Mouse (Mus musculus) CH12.LX (cell line): Measurements from ENCODE around the gene Hk3. TPM values are rescaled to one million over a fixed set of nuclear protein-coding genes. Genes with fewer than 3 reads are reported as not detected.

ENCODE experiments used
- DNase-seq: peaks from one replicate; pipeline ENCODE4 v3.0.0-alpha.2; 2013; ENCODE audit errors: extremely low read depth
- H3K27ac ChIP-seq: 2 replicates; pipeline ENCODE4 v1.5.1; 2012; ENCODE audit warnings: low read depth, mild to moderate bottlenecking, control low read depth, moderate library complexity; ENCODE audit not compliant: insufficient read depth
- H3K27me3 ChIP-seq: replicated peaks from 2 replicates; pipeline ENCODE3; 2012; ENCODE audit warnings: inconsistent platforms
- H3K36me3 ChIP-seq, 2 experiments: replicated peaks in 1 of 2; 2 replicates each; pipeline versions ENCODE3 to v1.6.1; 2012; ENCODE audit warnings: inconsistent platforms in 1 of 2, low read length in 1 of 2, mild to moderate bottlenecking in 1 of 2, mixed read lengths in 1 of 2, moderate library complexity in 1 of 2; ENCODE audit not compliant: control insufficient read depth in 1 of 2, insufficient read depth in 1 of 2
- H3K4me1 ChIP-seq, 2 experiments: 2 replicates each; pipeline ENCODE4 v1.6.1; 2012; ENCODE audit warnings: inconsistent platforms in 1 of 2, moderate library complexity in 1 of 2; ENCODE audit not compliant: insufficient read depth in 2 of 2, control insufficient read depth in 1 of 2
- H3K4me2 ChIP-seq: 2 replicates; pipeline ENCODE4 v1.6.1; 2012; ENCODE audit warnings: low read depth, mild to moderate bottlenecking, control low read depth; ENCODE audit not compliant: poor library complexity, insufficient read depth, severe bottlenecking
- H3K4me3 ChIP-seq, 3 experiments: fragments of 150-350 bp in 1 of 3; sonication (generic) in 1 of 3; replicated peaks in 1 of 3; 2 replicates each; pipeline versions ENCODE3 to v1.5.1; 2011 to 2012; ENCODE audit warnings: low read depth in 2 of 3, low read length in 2 of 3, mild to moderate bottlenecking in 2 of 3, moderate library complexity in 2 of 3, control low read depth in 1 of 3, improper control_type of control experiment in 1 of 3, inconsistent platforms in 1 of 3, mixed read lengths in 1 of 3; ENCODE audit not compliant: poor library complexity in 1 of 3
- H3K79me2 ChIP-seq: replicated peaks from 2 replicates; pipeline ENCODE4 v1.6.1; 2012; ENCODE audit warnings: mild to moderate bottlenecking, moderate library complexity; ENCODE audit not compliant: control insufficient read depth, poor library complexity, insufficient read depth, severe bottlenecking; ENCODE audit errors: extremely low read depth
- H3K9ac ChIP-seq: 2 replicates; pipeline ENCODE4 v1.6.1; 2012; ENCODE audit warnings: low read depth, mild to moderate bottlenecking, control low read depth, moderate library complexity; ENCODE audit not compliant: insufficient read depth
- H3K9me3 ChIP-seq: replicated peaks from 2 replicates; pipeline ENCODE3; 2012; ENCODE audit warnings: low read length, inconsistent platforms, mixed read lengths
- CHD1 ChIP-seq: IDR thresholded peaks from 2 replicates; pipeline ENCODE4 v1.6.1; 2012; ENCODE audit warnings: low read depth, low read length, improper control_type of control experiment, inconsistent platforms
- CHD2 ChIP-seq: IDR thresholded peaks from 2 replicates; pipeline ENCODE4 v1.6.1; 2011; ENCODE audit warnings: low read length, improper control_type of control experiment
- E2F4 ChIP-seq: IDR thresholded peaks from 2 replicates; pipeline ENCODE4 v1.6.1; 2011; ENCODE audit warnings: low read depth, low read length, improper control_type of control experiment; ENCODE audit not compliant: insufficient replicate concordance
- EP300 ChIP-seq: IDR thresholded peaks from 2 replicates; pipeline ENCODE4 v1.6.1; 2011; ENCODE audit warnings: low read length, improper control_type of control experiment
- ETS1 ChIP-seq: conservative IDR thresholded peaks from 2 replicates; pipeline ENCODE4 v1.6.1; 2012; ENCODE audit warnings: low read depth, mild to moderate bottlenecking, inconsistent platforms, low read length, improper control_type of control experiment, moderate library complexity
- GABPA ChIP-seq: IDR thresholded peaks from 2 replicates; pipeline ENCODE4 v1.6.1; 2012; ENCODE audit warnings: low read depth, low read length, improper control_type of control experiment, inconsistent platforms; ENCODE audit not compliant: insufficient replicate concordance
- HCFC1 ChIP-seq: IDR thresholded peaks from 2 replicates; pipeline ENCODE4 v1.6.1; 2012; ENCODE audit warnings: low read depth, mild to moderate bottlenecking, inconsistent platforms, low read length, improper control_type of control experiment
- IRF4 ChIP-seq: IDR thresholded peaks from 2 replicates; pipeline ENCODE4 v1.6.1; 2014; ENCODE audit warnings: low read depth, mild to moderate bottlenecking, inconsistent platforms, low read length, improper control_type of control experiment
- JUND ChIP-seq: conservative IDR thresholded peaks from 2 replicates; pipeline ENCODE4 v1.6.1; 2011; ENCODE audit warnings: low read depth, low read length, improper control_type of control experiment
- KAT2A ChIP-seq: IDR thresholded peaks from 2 replicates; pipeline ENCODE4 v1.6.1; 2012; ENCODE audit warnings: low read length, improper control_type of control experiment, inconsistent platforms; ENCODE audit not compliant: insufficient replicate concordance
- MAX ChIP-seq: IDR thresholded peaks from 2 replicates; pipeline ENCODE4 v1.6.1; 2011; ENCODE audit warnings: low read length, improper control_type of control experiment
- MAZ ChIP-seq: IDR thresholded peaks from 2 replicates; pipeline ENCODE4 v1.6.1; 2012; ENCODE audit warnings: low read depth, mild to moderate bottlenecking, inconsistent platforms, low read length, improper control_type of control experiment, moderate library complexity
- MEF2A ChIP-seq: IDR thresholded peaks from 2 replicates; pipeline ENCODE4 v1.6.1; 2014; ENCODE audit warnings: low read depth, mild to moderate bottlenecking, inconsistent platforms, low read length, improper control_type of control experiment, borderline replicate concordance
- NRF1 ChIP-seq: IDR thresholded peaks from 2 replicates; pipeline ENCODE4 v1.6.1; 2014; ENCODE audit warnings: low read depth, mild to moderate bottlenecking, inconsistent platforms, low read length, improper control_type of control experiment, moderate library complexity
- POLR2A ChIP-seq: IDR thresholded peaks from 2 replicates; pipeline ENCODE4 v1.6.1; 2011; ENCODE audit warnings: low read depth, mild to moderate bottlenecking, improper control_type of control experiment, low read length
- RCOR1 ChIP-seq: conservative IDR thresholded peaks from 2 replicates; pipeline ENCODE4 v1.6.1; 2012; ENCODE audit warnings: low read depth, mild to moderate bottlenecking, inconsistent platforms, low read length, improper control_type of control experiment
- SIN3A ChIP-seq: IDR thresholded peaks from 2 replicates; pipeline ENCODE4 v1.6.1; 2012; ENCODE audit warnings: low read length, improper control_type of control experiment, inconsistent platforms
- TCF12 ChIP-seq: IDR thresholded peaks from 2 replicates; pipeline ENCODE4 v1.6.1; 2014; ENCODE audit warnings: low read depth, mild to moderate bottlenecking, inconsistent platforms, low read length, improper control_type of control experiment
- USF2 ChIP-seq: conservative IDR thresholded peaks from 2 replicates; pipeline ENCODE4 v1.6.1; 2011; ENCODE audit warnings: low read depth, low read length, improper control_type of control experiment
- ZKSCAN1 ChIP-seq: IDR thresholded peaks from 2 replicates; pipeline ENCODE4 v1.6.1; 2012; ENCODE audit warnings: low read depth, inconsistent platforms, low read length, improper control_type of control experiment, borderline replicate concordance
- ZMIZ1 ChIP-seq: IDR thresholded peaks from 2 replicates; pipeline ENCODE4 v1.6.1; 2012; ENCODE audit warnings: low read depth, mild to moderate bottlenecking, inconsistent platforms, low read length, improper control_type of control experiment
- ZNF384 ChIP-seq: IDR thresholded peaks from 2 replicates; pipeline ENCODE4 v1.6.1; 2012; ENCODE audit warnings: low read depth, low read length, improper control_type of control experiment, inconsistent platforms
- dilution Hi-C: fragments of 300-500 bp; cut with MboI; formaldehyde crosslinking; loops from 2 replicates; pipeline ENCODE4 v1.14.3; 2020; ENCODE audit warnings: low sequenced_read_pairs; ENCODE audit not compliant: extremely low pct_unique_long_range_greater_than_20kb, extremely low pct_ligation_motif_present
- in situ Hi-C: fragments of 300-500 bp; cut with MboI; formaldehyde crosslinking; loops from 3 replicates; pipeline ENCODE4 v1.14.3; 2019; ENCODE audit warnings: low sequenced_read_pairs, low pct_ligation_motif_present, low pct_unique_long_range_greater_than_20kb, mixed read lengths
- polyA plus RNA-seq: library from polyadenylated mRNA; unstranded; fragments of >175 nt; gene quantifications from 2 replicates; pipeline ENCODE4 v1.2.1, GENCODE M21; 2012; ENCODE audit warnings: low read depth; ENCODE audit not compliant: insufficient read length
- total RNA-seq, 2 experiments: library from RNA; depleted of rRNA; stranded (reverse); fragments of 300-350 nt in 1 of 2; fragments of >200 nt in 1 of 2; gene quantifications; 2 replicates each; pipeline ENCODE4 v1.2.3; 2012 to 2014

Hk3 gene
- total and polyA plus RNA-seq, 3 experiments = 0.04 to 0.10 TPM; not detected in 1

DNA sequence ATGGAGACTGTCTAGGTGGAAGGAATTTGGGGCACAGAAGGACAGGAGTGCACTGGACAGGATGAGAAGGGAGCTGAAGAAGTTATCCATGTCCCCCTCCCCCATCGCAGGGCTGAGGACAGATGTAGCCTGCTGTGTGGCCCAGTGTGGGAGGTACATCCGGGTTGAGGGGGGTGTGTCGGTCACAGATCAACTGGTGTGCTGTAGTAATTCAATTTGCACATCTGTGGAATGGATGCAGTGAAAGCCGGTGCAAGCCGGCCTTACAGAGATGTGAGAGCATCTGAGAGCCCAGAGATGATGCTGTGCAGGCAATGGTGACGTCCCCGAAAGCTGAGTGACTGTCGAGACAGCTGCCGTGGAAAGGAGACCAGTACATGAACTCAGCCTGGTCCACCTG, 51.7 kb downstream of the Hk3 start:
- Histone ChIP-seq H3K36me3 (no peaks in the 10 kb centered on the region), H3K4me2 (no peak overlapping the region), H3K27me3 (peaks cover 73% of the 10 kb centered on the region), H3K4me1 (peaks cover 0 to 3% of the 10 kb centered on the region in 2 experiments; a peak in 1 of 4 replicates), H3K79me2 (no peaks in the 10 kb centered on the region), H3K4me3 (no peak overlapping the region), H3K9ac (no peak overlapping the region), H3K27ac (no peak overlapping the region), H3K9me3 (no peaks in the 10 kb centered on the region)
- DNase-seq = no peak
- dilution Hi-C loops (no loop called here), in situ Hi-C loops (no loop called here)
- no peak for TF ChIP-seq CHD2
- no peak for TF ChIP-seq ZMIZ1
- TF ChIP-seq IRF4 = no peak
- TF ChIP-seq RCOR1 = no peak
- TF ChIP-seq GABPA = no peak
- no peak for TF ChIP-seq POLR2A

DNA sequence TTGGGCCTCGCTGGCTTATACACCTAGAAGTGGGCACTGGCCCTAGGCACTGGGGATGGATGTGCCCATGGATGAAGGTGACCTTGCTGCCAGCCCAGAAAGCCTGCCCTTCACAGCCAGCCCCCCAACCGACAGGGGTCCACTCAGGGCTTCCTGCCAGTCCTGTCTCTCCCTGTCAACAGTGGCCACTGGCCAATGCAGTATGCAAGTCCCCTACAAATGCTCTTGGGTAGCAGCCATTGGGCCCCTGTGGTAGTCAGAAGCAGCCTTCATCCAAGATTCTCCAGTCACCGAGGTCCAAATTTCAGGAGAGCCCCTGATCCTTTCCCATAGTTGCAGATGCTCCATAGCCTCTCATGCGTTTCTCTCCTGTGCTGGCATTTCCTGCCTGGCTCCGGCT, 52.5 kb downstream of the Hk3 start:
- H3K79me2 ChIP-seq = no peaks in the 10 kb centered on the region
- DNase-seq = no peak
- H3K9ac ChIP-seq = no peak overlapping the region
- H3K36me3 ChIP-seq = no peaks in the 10 kb centered on the region
- no peaks in the 10 kb centered on the region for H3K9me3 ChIP-seq
- in situ Hi-C loops (no loop called here), dilution Hi-C loops (no loop called here)
- no peak overlapping the region for H3K27ac ChIP-seq
- no peak for TF ChIP-seq HCFC1
- no peak for TF ChIP-seq CHD1
- TF ChIP-seq EP300 = no peak
- no peak for TF ChIP-seq SIN3A
- no peak for TF ChIP-seq NRF1
- TF ChIP-seq E2F4 = no peak
- no peak for TF ChIP-seq MAX
- TF ChIP-seq ZKSCAN1 = no peak
- no peak for TF ChIP-seq JUND
- no peak for TF ChIP-seq ETS1
- TF ChIP-seq, all 38 proteins: peak for 0
- peaks cover 74% of the 10 kb centered on the region for H3K27me3 ChIP-seq
- H3K4me1 ChIP-seq = peaks cover 1 to 6% of the 10 kb centered on the region in 2 experiments; a peak in 3 of 4 replicates
- no peak overlapping the region for H3K4me2 ChIP-seq
- H3K4me3 ChIP-seq = no peak overlapping the region

DNA sequence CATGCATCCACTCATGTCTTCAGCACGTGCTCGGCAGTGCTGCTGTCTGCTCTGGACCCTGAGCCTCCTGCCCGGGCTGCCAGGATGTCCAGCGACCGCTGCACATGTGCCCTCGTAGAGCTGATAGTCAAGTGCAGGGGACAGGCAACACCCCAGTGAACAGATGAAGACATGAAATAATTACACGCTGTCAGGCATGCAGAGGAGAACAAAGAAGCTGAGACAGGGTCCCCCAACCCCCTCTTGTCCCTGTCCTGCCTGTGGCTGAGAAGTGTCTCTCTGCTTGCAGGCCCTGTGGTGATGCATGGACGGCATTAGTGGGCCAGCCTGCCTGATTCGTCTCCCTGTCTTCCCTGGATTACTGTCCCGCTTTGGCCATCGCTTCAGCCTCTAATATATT, 53.7 kb downstream of the Hk3 start:
- no peak for TF ChIP-seq KAT2A
- TF ChIP-seq MEF2A = no peak
- no peak for TF ChIP-seq TCF12
- TF ChIP-seq POLR2A = no peak
- no peak for TF ChIP-seq SIN3A
- TF ChIP-seq USF2 = no peak
- no peak for TF ChIP-seq RCOR1
- no peak for TF ChIP-seq HCFC1
- no peak for TF ChIP-seq MAZ
- no peak for TF ChIP-seq ZNF384
- Histone ChIP-seq H3K4me1 (peaks cover 3 to 17% of the 10 kb centered on the region in 2 experiments; a peak in 3 of 4 replicates), H3K27me3 (peaks cover 75% of the 10 kb centered on the region), H3K9me3 (no peaks in the 10 kb centered on the region), H3K9ac (no peak overlapping the region), H3K36me3 (no peaks in the 10 kb centered on the region), H3K79me2 (no peaks in the 10 kb centered on the region), H3K4me2 (no peak overlapping the region), H3K27ac (no peak overlapping the region), H3K4me3 (no peak overlapping the region)
- in situ Hi-C loops = no loop called here
- dilution Hi-C loops = no loop called here
- DNase-seq = no peak
